Mouse (Mus musculus): Measurements from ENCODE around the gene Fam198b. TPM values are rescaled to one million over a fixed set of nuclear protein-coding genes. Genes with fewer than 3 reads are reported as not detected.
A peak's percentile ranks its signal among the peaks of the same experiment; 100 is the strongest.

The Fam198b gene
- polyA plus RNA-seq, 1 experiment from 2014 or later, result 7.4 TPM

- Histone ChIP-seq H3K27ac (no peak overlapping the region), H3K27me3 (ENCODE audit: insufficient read depth, low read length) (no peaks in the 10 kb centered on the region), H3K36me3 (ENCODE audit: insufficient read depth, low read length) (no peaks in the 10 kb centered on the region), H3K4me1 (replicated peaks; ENCODE audit: insufficient read depth, low read length) (0 out of 2 replicates have a peak, but pooled peaks cover 3% of the 10 kb centered on the region), H3K4me2 (ENCODE audit: low read length) (no peak overlapping the region), H3K9ac (ENCODE audit: low read depth, low read length) (no peak overlapping the region), H3K9me3 (replicated peaks; ENCODE audit: low read length) (no peaks in the 10 kb centered on the region), H3K4me3 (replicated peaks; ENCODE audit: low read depth, low read length) (no peak overlapping the region)
- ATAC-seq (replicated peaks; ENCODE audit: low FRiP score, low read depth), result no peak
- TF ChIP-seq CTCF (IDR thresholded peaks at IDR 0.05; ENCODE audit: low read depth), result no peak
- 88% methylated on average over 1 of the region's 1 CpGs for WGBS
- DNase-seq (ENCODE audit: low spot score), result no peak
These were observed 96.4 kb downstream of the Fam198b start for GRCm38 (mm10) chr3:79980714-79981113.

DNA sequence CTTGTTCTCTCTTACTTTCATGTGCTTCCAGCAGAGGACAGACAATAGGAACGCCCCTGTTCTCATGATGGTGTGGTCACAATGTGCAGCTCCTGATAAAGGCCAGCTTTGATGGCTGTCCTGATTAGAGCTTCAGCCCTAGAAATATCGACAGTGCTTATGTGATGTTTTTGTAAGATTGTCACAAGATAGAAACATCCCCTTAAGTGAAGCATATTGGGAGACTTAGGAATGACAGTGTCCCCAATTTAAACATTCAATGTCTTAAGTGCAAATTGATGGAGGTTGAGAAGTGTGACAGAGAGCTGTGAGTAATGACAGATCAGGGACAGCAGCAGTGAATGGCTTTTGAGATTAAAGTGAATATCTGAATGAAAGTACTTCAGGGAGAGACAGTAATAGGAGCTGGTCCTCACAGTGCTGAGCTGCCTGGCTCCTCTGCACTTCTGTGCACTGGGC lies 99.7 kb downstream of the Fam198b start:
- no peaks in the 10 kb centered on the region for H3K36me3 ChIP-seq (ENCODE audit: insufficient read depth, low read length)
- no peak for TF ChIP-seq CTCF (IDR thresholded peaks at IDR 0.05; ENCODE audit: low read depth)
- no peak overlapping the region for H3K4me2 ChIP-seq (ENCODE audit: low read length)
- no peak overlapping the region for H3K27ac ChIP-seq
- H3K4me1 ChIP-seq (replicated peaks; ENCODE audit: insufficient read depth, low read length), result no peaks in the 10 kb centered on the region
- 69% methylated on average over 2 of the region's 2 CpGs for WGBS
- DNase-seq (ENCODE audit: low spot score) (no peak), ATAC-seq (replicated peaks; ENCODE audit: low FRiP score, low read depth) (no peak)
- no peak overlapping the region for H3K4me3 ChIP-seq (replicated peaks; ENCODE audit: low read depth, low read length)
- H3K9me3 ChIP-seq (replicated peaks; ENCODE audit: low read length), result no peaks in the 10 kb centered on the region
- H3K27me3 ChIP-seq (ENCODE audit: insufficient read depth, low read length), result no peaks in the 10 kb centered on the region
- H3K9ac ChIP-seq (ENCODE audit: low read depth, low read length), result no peak overlapping the region

DNA sequence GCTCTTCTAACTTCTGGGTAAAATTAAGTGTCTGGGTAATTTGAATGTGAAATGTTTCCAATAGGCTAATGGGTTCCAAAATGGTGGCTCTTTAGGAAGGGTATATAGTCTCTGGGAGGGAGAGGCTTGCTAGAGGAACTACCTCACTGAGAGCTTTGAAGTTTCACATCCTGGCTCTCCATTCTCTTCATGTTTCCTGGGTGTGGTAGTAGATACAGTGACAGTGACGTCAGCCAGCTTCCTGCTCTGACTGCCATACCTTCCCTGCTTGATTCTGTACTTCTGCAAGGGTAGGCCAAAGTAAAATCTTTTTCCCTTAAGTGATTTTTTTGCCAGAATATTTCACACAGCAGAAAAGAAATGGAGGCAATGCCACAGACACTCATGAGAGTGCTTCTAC lies 100.2 kb downstream of the Fam198b start:
- H3K9me3 ChIP-seq (replicated peaks; ENCODE audit: low read length), result no peaks in the 10 kb centered on the region
- no peak overlapping the region for H3K4me3 ChIP-seq (replicated peaks; ENCODE audit: low read depth, low read length)
- H3K9ac ChIP-seq (ENCODE audit: low read depth, low read length), result no peak overlapping the region
- H3K36me3 ChIP-seq (ENCODE audit: insufficient read depth, low read length), result no peaks in the 10 kb centered on the region
- TF ChIP-seq CTCF (IDR thresholded peaks at IDR 0.05; ENCODE audit: low read depth), result no peak
- no peak for DNase-seq (ENCODE audit: low spot score)
- no peak for ATAC-seq (replicated peaks; ENCODE audit: low FRiP score, low read depth)
- H3K27me3 ChIP-seq (ENCODE audit: insufficient read depth, low read length), result no peaks in the 10 kb centered on the region
- no peak overlapping the region for H3K27ac ChIP-seq
- no peaks in the 10 kb centered on the region for H3K4me1 ChIP-seq (replicated peaks; ENCODE audit: insufficient read depth, low read length)
- 30% methylated on average over 1 of the region's 1 CpGs for WGBS
- no peak overlapping the region for H3K4me2 ChIP-seq (ENCODE audit: low read length)

GRCm38 (mm10) chr3:79989250-79989649 lies 104.9 kb downstream of the Fam198b start:
- Histone ChIP-seq H3K9ac (ENCODE audit: low read depth, low read length) (no peak overlapping the region), H3K4me2 (ENCODE audit: low read length) (no peak overlapping the region), H3K27me3 (ENCODE audit: insufficient read depth, low read length) (no peaks in the 10 kb centered on the region), H3K9me3 (replicated peaks; ENCODE audit: low read length) (no peaks in the 10 kb centered on the region), H3K4me3 (replicated peaks; ENCODE audit: low read depth, low read length) (no peak overlapping the region), H3K4me1 (replicated peaks; ENCODE audit: insufficient read depth, low read length) (no peaks in the 10 kb centered on the region), H3K36me3 (ENCODE audit: insufficient read depth, low read length) (no peaks in the 10 kb centered on the region), H3K27ac (no peak overlapping the region)
- WGBS, result 52% methylated on average over 8 of the region's 8 CpGs
- TF ChIP-seq CTCF (IDR thresholded peaks at IDR 0.05; ENCODE audit: low read depth), result no peak
- ATAC-seq (replicated peaks; ENCODE audit: low FRiP score, low read depth) (no peak), DNase-seq (ENCODE audit: low spot score) (peak; percentile 24)

DNA sequence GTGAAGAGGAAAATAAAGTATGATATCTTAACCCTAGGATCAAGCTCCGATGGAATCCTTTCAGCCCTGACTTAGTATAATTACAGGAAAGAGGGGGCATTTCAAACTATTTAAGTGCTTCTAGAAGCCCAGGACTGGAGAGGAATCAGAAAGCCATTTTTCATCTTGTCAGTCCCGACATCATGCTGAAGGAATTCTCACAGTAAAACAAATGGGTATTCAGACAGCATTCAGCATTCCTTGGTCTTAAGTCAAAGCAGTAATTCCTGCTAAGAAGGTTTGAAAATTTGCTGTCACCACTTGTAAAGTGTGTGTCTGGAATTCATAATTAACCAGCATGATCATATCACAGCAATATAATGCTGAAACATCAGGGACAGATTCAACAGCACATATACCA lies 105.6 kb downstream of the Fam198b start:
- 46% methylated on average over 2 of the region's 2 CpGs for WGBS
- Histone ChIP-seq H3K27me3 (ENCODE audit: insufficient read depth, low read length) (no peaks in the 10 kb centered on the region), H3K4me1 (replicated peaks; ENCODE audit: insufficient read depth, low read length) (no peaks in the 10 kb centered on the region), H3K4me3 (replicated peaks; ENCODE audit: low read depth, low read length) (no peak overlapping the region), H3K9ac (ENCODE audit: low read depth, low read length) (no peak overlapping the region), H3K27ac (no peak overlapping the region), H3K9me3 (replicated peaks; ENCODE audit: low read length) (no peaks in the 10 kb centered on the region), H3K36me3 (ENCODE audit: insufficient read depth, low read length) (no peaks in the 10 kb centered on the region), H3K4me2 (ENCODE audit: low read length) (no peak overlapping the region)
- DNase-seq (ENCODE audit: low spot score), result peak; percentile 53
- TF ChIP-seq CTCF (IDR thresholded peaks at IDR 0.05; ENCODE audit: low read depth), result no peak
- ATAC-seq (replicated peaks; ENCODE audit: low FRiP score, low read depth), result no peak

GRCm38 (mm10) chr3:79990480-79990879 lies 106.1 kb downstream of the Fam198b start:
- Histone ChIP-seq H3K4me2 (ENCODE audit: low read length) (no peak overlapping the region), H3K9ac (ENCODE audit: low read depth, low read length) (no peak overlapping the region), H3K4me1 (replicated peaks; ENCODE audit: insufficient read depth, low read length) (no peaks in the 10 kb centered on the region), H3K9me3 (replicated peaks; ENCODE audit: low read length) (no peaks in the 10 kb centered on the region), H3K36me3 (ENCODE audit: insufficient read depth, low read length) (no peaks in the 10 kb centered on the region), H3K27ac (no peak overlapping the region), H3K27me3 (ENCODE audit: insufficient read depth, low read length) (no peaks in the 10 kb centered on the region), H3K4me3 (replicated peaks; ENCODE audit: low read depth, low read length) (no peak overlapping the region)
- DNase-seq (ENCODE audit: low spot score), result no peak
- no peak for ATAC-seq (replicated peaks; ENCODE audit: low FRiP score, low read depth)
- TF ChIP-seq CTCF (IDR thresholded peaks at IDR 0.05; ENCODE audit: low read depth), result no peak

- Histone ChIP-seq H3K27ac (peak overlapping the region; percentile 54), H3K4me1 (replicated peaks; ENCODE audit: insufficient read depth, low read length) (no peaks in the 10 kb centered on the region), H3K4me2 (ENCODE audit: low read length) (no peak overlapping the region), H3K9ac (ENCODE audit: low read depth, low read length) (no peak overlapping the region), H3K4me3 (replicated peaks; ENCODE audit: low read depth, low read length) (no peak overlapping the region), H3K36me3 (ENCODE audit: insufficient read depth, low read length) (no peaks in the 10 kb centered on the region), H3K27me3 (ENCODE audit: insufficient read depth, low read length) (no peaks in the 10 kb centered on the region), H3K9me3 (replicated peaks; ENCODE audit: low read length) (no peaks in the 10 kb centered on the region)
- peak; percentile 79 for DNase-seq (ENCODE audit: low spot score)
- WGBS, result 48% methylated on average over 5 of the region's 5 CpGs
- no peak for ATAC-seq (replicated peaks; ENCODE audit: low FRiP score, low read depth)
- no peak for TF ChIP-seq CTCF (IDR thresholded peaks at IDR 0.05; ENCODE audit: low read depth)
These were observed 109.8 kb downstream of the Fam198b start for GRCm38 (mm10) chr3:79994029-79994539.

Data from kidney, postnatal 0 days (tissue).